Mouse (Mus musculus) spleen, postnatal 36 days (tissue): ENCODE measurements around the gene Zdhhc3.

ENCODE experiments used
- DNase-seq, 2 experiments: peaks; one replicate each; pipeline ENCODE4 v3.0.0; 2022; ENCODE audit warnings: low spot score in 2 of 2, mixed read lengths in 1 of 2

The Zdhhc3 gene

DNA sequence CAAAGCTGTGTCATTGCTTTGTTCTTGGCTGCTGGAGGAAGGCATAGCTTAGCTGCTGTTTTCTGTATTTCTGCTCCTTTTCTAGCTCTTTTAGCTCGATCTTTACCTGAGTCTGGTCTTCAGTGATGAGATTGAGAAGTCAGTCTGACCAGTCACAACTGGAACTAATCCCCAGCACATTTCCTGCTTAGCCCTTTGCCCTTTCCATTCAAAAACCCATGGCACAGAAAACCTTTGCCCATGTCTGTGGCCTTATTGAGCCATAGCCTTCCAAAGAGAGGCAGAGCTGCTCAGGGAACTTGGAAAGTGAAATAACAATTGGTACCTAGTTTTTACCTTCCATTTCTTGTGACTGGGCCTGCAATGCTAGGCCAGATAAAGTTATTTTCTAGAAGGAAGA, 2.6 kb upstream of the Zdhhc3 start:
- DNase-seq, result no peak

DNA sequence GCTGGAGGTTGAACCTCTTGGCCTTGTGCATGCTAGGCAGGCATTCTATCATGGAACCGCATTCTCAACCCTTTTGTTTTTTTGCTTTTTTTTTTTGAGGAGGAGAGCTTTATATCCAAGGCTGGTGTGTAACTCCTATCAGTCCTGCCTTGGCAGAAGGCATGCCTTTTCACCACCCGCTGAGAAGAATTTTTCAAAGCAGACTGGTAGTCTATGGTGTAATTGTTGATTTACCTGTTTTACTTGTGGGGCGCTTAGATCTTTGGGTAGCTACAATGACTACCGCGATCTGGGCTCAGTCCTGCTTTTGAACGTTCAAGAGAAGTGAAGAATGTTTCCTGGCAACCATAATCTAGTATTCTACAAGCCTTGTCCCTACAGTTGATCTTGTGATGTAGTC, 926 bp upstream of the Zdhhc3 start:
- DNase-seq, result no peak

DNA sequence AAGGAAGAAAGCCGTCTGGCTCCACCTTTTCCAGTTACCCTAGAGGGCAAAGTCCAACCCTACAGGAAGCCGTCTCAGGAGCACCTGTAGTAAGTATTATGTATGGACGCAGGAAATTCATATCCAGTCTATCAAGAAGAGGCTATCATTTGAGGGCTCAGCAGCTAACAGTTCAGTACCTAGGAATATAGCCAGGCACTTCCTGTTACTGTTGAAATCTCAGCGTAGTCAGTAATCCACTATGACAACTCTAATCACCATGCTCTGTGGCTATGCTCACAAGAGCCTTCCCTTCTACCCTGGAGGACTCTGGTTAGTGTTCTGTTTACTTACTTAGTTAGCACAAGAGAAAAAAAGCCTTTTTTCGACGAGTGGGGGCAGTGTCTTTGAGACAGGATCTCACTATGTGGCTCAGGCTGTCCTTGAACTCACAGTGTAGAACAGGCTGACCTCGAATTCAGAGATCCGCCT, 1.2 kb downstream of the Zdhhc3 start:
- no peak for DNase-seq

DNA sequence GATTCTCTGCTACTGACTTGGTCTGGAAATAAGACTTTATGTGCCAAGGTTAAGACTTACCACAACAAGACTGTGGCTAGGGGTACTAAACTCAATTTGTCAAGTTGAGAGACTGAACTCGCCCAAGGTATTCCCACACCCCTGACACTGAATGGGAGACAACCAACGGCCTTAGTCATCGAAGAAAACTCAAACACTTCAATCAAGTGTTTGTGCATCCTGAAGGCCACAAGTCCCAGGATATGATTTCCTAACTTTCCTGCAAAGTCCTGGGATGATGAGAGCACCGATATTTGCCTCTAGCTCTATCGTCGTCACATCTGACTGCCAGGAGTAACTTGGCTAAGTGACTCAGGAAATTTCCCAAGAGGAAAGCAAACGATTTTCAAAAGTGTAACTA, 3.8 kb downstream of the Zdhhc3 start:
- no peak for DNase-seq

DNA sequence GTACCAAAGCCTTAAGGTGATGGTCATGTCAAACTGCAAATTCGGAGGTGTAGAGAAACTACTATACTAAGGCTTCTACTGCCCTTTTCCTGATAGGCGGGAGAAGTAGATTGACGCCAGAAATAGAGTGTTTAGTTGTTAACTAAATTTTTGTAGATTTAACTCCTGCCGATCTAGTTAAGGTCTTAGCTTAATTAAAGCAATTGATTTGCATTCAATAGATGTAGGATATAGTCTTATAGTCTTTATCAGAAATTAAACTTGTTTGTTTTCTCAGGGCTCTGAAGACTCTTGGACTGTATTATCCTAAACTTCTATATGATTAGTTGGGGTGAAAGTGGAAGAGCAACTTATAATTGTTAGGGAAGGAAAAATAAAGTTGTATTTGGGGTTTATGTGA, 5.8 kb downstream of the Zdhhc3 start:
- DNase-seq, result no peak

DNA sequence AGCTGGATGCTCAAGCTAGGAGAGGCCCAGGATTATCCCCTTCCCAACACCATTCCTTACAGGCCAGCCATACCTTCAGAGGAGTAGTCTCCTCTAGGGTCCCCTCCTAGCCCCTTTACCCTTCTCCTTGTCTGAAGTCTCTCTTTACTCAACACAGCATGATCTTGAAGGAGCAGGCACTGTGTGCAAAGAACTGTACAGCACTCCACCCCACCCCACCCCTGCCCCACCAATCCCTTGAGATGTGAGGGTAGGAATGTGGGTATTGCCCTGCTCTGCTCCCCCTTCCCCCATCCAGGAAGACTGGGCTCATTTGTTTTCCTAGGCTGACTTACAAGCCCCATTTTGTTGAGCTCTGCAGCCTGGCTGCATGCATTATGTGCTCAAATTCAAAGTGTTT, 8.6 kb downstream of the Zdhhc3 start:
- no peak for DNase-seq

DNA sequence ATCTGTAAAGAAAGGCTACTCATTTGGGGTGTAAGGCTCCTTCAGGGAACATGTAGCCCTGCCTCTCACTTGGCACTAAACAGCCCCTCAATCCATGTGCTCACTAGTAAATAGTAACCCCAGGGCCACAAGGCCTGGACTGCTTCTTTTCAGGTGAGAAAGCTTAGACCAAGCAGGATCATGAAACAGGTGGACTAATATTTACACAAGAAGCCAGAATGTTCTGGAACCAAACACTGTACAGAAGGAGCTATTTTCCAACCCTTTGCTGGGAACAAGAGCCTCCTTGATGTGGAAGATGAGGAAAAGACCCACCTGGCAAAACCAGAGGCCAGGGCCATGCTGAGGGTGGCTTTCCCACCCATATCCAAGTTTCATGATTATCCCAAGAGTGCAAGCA, 9.6 kb downstream of the Zdhhc3 start:
- no peak for DNase-seq

DNA sequence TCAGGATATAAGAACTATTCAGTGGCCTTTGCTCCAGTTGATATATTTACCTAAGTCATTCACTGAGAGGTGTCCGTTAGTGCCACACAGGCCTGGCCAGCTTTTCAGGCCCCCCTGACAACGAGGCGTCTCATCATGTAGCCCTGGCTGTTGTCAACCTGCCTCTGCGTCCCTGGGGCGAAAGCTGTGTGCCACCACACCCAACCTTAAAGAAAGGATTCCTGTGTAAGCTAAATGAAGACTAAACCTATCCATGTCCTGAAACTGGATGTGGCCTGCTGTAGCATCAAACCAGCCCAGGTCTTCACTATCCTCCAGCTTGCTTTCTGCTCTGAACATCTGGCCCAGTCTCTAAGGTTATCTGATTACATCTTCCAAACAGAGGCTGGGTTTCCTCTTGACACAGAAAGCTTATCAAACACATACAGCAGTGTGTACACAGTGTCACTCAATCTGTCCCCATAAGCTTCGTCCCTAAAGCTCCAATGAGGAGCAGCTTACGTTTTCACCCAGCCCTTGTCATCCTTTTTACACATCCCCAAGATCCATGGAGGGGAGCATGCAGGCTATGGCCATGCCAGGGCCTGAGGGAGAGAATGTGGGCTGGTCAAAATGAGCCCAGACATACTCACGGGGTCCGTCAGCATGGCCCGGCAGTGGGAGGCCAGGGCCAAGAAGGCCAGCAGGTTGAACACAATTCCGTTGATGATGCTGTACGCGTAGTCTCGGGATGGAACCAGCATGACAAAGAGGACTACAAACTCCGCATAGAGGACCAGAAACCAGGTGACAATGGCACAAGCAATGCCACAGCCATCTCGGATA, 13.2 kb downstream of the Zdhhc3 start:
- DNase-seq, result no peak

DNA sequence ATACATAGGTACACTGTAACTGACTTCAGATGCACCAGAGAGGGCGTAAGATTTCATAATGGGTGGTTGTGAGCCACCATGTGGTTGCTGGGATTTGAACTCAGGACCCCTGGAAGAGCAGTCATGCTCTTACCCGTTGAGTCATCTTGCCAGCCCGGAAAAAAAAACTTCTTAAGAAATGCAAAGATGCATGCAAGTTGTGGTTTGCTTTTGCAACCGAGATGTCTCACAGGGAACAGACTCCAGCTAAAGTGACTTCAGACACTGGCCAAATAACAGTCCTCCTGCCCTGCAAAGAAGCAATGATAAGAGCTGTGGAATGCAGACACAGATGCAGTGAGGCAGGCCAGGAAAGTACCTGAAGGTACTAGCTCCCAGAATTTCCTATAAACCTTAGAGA, 22.2 kb downstream of the Zdhhc3 start:
- no peak for DNase-seq

DNA sequence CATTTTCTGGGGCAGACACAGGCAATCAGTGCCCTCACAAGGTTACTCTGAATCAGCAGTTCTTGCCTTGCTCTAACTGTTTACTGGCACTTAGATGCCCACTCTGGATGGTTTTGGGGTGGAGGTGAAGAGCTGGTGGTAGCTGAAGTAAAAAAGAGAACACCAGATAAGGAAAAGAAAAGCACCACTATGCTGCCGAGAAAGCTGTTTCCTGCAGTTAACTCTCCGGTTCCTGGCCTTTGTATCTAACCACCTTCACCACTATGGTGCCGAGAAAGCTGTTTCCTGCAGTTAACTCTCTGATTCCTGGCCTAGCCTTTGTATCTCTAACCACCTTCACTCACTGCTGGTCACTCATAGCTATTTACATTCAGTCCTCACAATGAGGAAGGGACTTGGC, 25.4 kb downstream of the Zdhhc3 start:
- no peak for DNase-seq

DNA sequence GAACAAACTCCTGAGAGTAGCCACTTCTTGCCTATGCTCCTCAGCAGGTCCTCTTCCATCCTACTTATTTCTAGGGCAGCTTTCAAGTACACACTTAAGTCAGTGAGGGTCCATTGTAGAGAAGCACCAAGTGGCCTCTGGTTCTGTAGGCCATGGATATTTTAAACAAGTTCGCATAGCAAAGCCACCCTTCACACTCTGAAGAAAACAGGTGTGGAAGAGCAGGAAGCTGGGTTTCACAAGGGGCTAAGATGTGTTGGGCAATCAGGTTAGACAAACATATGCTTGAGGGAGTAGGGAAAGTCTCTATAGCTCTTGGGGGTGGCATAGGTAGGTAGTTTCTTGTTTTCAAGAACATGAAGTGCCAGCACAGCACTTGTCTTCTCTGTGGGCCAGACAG, 27.6 kb downstream of the Zdhhc3 start:
- DNase-seq, result no peak

DNA sequence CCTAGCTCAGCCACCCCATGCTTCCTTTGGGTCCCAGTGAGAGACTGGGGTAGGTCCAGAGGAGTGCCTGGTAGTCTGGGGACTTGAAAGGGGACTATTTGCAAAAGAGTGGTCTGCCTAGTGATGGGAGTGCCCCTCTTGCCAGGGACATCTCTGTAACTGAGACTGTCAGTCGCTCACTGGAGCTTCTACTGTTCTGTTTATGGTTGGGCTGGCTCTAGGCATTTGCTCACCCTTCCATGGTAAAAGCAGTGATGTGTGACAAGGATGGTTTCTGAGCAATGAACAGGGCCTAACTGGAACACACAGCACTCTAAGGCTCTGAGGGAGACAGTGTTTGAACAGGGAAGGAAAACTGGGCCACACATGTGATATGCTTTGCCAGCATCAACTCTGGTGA, 32.2 kb downstream of the Zdhhc3 start:
- DNase-seq, result no peak

DNA sequence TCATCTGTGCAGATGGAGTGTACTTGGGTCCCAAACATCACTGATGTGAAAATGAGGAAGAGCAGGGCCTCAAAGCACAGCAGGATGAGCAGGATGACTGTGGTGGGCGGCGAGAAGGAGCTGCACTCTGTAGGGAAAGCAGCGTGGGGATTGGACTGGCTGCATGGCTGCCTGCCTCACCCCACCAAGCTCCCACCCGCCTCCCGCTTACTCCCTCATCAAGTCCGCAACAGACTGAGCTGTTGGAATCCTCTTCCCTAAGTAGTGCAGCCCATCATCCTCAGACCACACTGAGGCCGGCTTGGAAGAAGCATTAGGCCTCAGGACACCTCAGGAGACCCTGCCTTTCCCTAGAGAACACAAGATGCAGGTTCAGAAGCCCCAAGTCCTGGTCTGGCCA, 32.6 kb downstream of the Zdhhc3 start:
- DNase-seq, result no peak

DNA sequence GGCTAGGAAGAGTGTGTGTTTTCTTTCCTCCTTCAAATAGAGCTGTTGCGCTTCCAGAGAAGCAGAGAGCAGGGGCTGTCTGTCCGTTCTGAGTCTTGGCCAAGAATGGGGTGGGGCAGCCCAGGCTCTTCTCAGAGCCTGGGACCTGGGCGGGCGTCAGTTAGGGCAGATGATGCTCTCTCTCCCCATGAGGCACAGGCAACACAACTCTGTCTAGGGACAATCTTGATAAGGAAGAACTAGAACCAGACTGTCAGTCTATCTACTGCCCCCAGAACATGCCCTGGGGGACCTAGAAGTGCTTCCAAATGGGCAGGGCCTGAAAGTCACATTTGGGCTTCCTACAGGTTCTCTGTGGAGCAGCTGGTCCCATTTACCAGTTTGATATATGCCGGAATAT, 33.9 kb downstream of the Zdhhc3 start:
- no peak for DNase-seq

DNA sequence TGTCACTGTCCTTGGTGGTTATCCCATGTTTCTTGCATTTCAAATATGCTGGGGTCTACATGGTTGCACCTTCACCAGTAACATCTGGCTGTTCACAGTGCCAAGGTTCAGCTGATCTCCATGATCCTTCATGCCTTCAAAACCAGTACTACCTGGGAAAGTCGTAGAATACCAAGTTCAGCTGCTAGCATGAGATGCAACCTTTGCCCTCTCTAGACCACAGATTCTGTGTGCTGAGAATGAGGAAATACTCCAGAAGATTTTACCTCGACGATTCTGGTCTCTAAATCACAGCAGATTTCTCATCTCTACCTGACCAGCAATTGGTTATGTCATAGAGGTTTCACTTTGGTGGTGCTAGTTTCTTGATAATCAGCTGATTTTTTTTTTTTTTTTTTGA, 52.8 kb downstream of the Zdhhc3 start:
- no peak for DNase-seq

DNA sequence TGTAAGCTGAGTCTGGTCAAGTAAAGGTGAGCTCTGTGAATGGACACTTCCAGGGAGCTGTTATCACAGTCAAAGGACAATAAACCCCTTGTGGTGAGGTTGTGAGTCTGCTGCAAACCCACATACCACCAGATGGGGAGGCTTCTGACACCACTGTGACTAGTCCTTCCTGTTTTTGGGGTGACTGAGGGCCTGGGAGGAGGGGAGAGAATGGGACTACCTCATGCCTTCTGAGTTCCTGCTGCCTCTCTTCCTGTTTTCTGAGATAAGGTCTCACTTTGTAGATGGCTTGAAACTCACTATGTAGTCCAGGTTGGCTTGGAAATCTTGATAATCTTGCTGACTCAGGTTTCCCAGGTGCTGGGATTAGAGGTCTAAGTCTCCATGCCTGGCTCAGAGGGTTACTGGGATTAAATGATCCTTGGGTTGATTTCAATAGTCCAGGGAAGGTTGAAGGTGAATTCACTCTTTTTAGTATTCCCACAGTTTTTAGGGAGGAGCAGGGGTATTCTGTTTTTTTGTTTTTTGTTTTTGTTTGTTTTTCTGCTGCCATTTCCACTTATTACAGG, 54.2 kb downstream of the Zdhhc3 start:
- peak; percentile 32 to 39 for DNase-seq

DNA sequence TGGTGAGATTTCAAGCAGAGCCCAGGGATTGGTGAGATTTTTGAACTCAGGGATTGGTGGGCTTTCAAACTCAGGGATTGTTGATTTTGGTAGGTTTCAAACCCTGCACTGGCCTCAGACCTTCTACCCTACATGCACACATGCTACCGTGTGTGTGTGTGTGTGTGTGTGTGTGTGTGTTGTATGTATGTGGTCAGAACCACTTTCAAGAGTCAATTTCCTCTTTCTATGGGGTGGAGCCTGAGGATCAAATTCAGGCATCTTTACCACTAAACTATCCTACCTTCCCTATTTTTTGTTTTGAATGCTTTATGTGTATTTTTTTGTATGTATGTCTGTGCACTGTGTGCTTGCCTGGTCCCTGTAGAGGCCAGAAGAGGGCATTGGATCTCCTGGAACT, 65.3 kb downstream of the Zdhhc3 start:
- no peak for DNase-seq

DNA sequence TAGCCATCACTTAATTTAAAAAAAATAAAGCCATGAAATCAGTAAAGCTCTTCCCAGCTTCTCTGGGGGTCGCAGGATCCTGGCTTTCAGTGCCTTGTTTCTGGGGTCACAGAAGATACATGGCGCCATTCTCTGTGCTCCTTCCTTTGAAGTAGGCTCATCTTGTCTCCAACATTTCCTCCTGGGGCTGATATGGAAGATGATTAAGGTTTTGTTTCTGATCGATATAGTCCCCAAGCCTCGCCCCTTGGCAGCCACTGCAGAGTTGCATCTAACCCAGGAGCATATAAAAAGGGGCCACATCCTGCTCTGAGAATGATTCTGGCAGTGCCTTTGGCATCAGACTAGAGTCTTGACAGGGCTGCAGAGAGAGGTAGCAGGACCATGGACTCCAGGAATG, 78.6 kb downstream of the Zdhhc3 start, which contains the start of gene Tgm4:
Tgm4 (plus strand) TSS at position 301 of the 400 bp plus-strand sequence.
- DNase-seq, result no peak

DNA sequence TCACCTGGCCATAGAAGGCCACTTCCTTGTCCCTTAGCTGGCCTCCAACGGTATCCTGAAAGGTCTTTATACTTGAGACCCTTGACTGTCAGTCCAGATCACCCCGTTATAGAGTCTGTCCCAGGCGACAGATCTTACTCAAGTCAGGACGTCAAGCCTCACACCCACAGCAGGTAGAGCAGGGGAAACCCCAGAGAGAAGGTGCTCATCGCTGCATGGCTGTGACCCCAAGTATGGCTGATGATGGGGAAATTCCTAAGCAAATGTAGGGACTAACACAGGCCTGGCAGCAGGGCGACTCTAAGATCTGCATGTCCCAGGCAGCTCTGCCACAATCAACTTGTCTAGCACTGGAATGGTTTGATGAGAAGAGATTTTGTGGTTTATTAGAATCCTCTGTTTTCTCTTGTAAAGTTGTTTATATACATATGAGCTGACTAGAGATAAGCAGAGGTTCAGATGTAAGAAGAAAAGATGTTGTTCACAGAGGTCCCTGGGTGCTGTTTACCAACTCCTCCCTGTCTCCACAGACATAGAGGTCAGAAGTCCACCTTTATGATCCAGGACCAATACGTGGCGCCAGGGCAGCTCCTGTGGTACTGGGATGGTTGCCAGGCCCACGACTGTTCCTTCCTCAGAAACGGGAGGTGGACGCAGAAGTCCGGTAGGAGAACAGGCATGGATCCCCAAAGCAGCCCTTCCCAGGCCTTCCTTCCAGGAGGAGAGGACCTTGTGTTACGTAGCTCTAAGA, 81.3 kb downstream of the Zdhhc3 start:
- DNase-seq, result no peak

DNA sequence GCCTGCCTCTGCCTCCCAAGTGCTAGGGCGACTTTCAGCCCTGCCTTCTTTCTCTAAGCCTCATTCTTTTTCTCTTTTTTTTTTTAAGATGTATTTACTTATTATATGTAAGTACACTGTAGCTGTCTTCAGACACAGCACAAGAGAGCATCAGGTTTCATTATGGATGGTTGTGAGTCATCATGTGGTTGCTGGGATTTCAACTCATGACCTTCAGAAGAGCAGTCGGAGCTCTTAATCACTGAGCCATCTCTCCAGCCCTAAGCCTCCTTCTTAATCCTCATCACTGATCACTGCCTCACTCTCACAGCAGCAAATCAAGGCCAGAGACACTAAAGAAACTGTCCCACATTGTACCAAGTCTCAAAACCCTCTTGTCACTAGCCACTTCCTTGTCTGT, 88.8 kb downstream of the Zdhhc3 start:
- DNase-seq, result no peak

DNA sequence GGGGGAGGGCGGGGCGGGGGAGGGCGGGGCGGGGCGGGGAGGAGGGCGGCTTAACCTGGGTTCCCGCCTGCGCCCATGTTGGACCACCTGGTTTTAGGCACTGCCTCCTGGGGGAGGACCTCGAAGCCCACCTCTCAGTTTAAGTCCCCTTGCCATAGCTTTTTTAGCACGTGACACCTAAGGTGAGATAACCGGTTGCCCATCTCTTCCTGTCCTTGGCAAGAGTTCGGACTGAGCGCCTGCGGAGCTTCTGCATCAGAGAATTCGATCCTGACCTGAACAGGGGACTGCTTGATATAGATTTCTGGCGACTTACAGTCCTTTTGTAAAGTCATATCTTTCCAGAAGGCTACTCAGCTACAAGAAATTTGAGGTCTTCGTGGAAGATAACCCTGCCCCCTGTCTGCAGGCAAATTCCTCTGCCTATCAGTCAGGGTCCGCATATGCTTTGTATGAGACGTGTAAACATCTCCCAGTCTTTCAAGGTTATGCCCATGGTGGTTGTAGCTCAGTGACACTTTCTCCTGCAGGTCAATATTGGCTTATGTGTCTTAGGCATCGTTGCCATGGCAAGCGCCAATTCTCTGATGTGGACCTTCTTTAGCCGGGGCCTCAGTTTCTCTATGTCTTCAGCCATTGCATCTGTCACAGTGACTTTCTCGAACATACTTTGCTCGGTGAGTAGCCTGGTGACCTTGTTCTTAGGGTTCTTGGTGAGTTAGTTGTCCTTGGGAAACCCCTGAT, 91.2 kb downstream of the Zdhhc3 start:
- no peak for DNase-seq

DNA sequence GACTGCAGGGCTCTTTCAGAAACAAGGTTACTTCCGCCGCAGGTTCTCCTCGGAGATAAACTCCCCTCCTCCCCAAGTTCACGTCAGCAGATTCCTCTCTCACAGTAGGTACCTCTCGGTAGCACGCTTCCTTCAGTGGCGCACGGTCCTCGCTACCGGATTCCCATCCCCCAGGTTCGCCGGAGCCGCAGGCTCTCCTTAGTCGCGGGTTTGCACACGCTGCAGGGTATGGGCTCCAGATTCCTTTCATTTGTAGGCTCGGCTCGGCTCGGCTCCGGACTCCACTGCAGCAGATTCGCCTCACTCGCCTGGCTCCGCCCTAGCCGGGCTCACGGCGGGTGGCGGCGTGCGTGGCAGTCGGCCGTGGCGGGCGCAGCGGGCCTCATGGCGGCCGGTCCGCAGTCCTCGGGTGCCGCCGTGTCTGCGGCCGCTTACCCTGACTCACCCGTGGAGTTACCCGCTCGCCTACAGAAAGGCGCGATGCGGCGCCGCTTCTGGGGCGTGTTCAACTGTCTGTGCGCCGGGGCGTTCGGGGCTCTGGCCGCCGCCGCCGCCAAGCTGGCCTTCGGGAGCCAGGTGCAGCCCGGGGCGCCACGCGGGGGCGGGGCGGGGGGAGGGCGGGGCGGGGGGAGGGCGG, 91.9 kb downstream of the Zdhhc3 start, which contains the start of gene Tmem42:
Tmem42 (plus strand) TSS at position 332 of the 637 bp plus-strand sequence.
- DNase-seq, result peak; percentile 84
